Mouse (Mus musculus): ENCODE results near the gene Igdcc4.
"Not testable (repeated sequence)": the region's sequence is repeated elsewhere in the genome, so short reads cannot be mapped to it uniquely, and the experiment has no call there.

Gene Igdcc4

DNA sequence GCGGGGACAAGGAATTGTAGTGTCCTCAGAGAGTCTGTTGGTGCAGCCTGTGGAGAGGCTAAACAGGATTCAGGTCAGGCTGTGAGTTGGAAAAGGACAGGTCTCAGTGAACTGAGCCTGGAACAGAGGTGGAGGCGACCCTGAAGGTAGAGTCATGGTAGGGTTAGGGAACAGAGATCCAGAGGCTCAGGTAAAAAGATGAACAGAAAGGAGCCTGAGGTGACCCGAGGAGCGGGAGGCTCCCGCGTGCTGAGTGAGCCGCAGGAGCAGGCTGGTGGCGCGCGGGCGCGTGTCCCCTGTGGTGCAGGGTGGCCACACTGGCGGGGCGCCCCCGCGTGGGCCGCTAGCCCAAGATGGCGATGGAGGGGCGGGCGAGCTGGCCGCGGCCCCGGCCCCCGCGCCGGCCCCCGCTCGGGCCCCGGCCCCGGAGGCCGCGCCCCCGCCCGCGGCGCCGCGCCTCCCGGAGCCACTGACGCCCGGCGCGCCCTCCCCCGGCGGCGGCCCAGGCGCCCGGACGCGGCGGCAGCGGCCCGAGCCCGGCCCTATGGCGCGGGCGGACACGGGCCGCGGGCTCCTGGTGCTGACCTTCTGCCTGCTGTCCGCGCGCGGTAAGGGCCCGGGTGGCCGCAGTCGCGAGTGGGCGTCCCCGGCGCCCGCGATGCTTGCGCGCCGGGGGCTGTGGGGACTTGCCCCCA lies at the start of gene Igdcc4:
Gene Igdcc4 (plus strand): TSS at position 496 of the 695 bp plus-strand sequence.
- in situ Hi-C loops (cut with MboI; ENCODE audit: low pct_unique_long_range_greater_than_20kb in 1 of 2, low sequenced_read_pairs in 2 of 2, unreplicated experiment in 1 of 2), result no loop called here

DNA sequence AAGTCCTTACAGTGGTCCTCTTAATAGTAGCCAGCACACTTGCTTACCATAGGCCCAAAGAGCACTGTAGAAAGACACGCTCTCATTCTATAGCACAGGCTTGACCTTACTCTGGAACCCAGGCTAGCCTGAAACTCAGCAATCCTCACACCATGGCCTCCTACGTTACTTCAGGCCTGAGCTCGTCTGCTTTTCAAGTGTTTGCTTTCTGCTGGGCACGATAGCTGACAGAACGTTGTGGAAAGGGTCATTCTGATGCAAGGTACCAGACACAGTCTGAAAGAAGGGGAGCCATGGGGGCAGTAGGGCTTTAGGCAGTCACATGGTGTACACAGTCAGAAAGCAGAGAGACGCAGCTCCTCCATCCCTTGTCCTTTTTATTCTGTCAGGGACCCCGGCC lies 37.0 kb upstream of the Igdcc4 start:
- in situ Hi-C loops (cut with MboI; ENCODE audit: low pct_unique_long_range_greater_than_20kb in 1 of 2, low sequenced_read_pairs in 2 of 2, unreplicated experiment in 1 of 2), result no loop called here

DNA sequence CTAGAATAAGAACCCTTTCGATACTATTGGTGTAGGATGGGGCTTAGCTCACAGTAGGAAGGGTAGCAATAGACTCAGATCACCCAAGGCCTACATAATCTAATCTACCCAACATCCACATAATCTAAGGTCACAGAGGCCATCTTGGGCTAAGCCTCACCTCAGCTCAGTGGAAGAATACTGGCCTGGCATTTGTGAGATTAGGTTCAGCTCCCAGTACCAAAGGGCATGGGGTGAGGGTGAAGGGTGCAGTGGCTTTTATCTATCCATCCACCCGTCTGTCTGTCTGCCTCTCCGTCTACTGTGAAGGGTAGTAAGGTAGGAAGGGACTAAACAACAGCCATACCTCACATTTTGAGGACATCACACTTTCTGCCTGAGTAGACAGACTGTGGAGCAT lies 30.7 kb upstream of the Igdcc4 start:
- in situ Hi-C loops (cut with MboI; ENCODE audit: low pct_unique_long_range_greater_than_20kb in 1 of 2, low sequenced_read_pairs in 2 of 2, unreplicated experiment in 1 of 2), result no loop called here

DNA sequence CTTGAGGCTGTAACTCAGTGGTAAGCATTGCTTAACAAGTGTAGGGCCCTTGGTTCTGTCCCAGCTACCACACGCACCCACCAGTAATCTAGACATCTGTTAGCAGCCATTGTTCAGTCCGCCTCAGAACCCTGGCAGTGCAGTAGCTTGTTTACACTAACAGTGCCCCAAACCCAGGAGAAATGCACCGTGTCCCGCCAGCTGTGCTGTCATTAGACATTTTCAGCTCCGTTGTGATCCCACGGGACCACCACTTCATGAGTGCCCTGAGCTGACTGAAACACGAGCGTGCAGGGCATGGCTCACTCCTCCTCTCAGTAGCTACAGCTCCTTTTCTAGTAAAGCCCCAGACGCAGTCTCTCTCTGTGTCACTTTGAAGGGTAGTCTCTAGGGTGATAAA lies 27.7 kb upstream of the Igdcc4 start:
- in situ Hi-C loops (cut with MboI; ENCODE audit: low pct_unique_long_range_greater_than_20kb in 1 of 2, low sequenced_read_pairs in 2 of 2, unreplicated experiment in 1 of 2), result no loop called here

DNA sequence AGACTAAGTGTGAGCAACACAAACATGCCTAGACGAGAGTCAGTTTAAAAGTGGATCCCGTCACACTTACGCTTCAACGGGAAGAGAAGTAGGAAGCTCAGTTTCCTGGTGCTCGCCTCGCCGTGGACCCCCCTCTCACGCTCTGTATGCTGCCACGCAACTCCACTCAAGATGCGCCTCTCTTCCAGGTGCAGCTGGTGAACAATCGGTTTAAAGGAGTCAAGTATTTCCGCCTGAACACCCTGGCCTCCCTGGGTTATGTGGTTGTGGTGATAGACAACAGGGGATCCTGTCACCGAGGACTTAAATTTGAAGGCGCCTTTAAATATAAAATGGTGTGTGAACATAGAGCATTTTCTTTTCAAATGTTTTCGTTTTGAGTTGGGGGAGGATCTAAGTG lies 27.0 kb upstream of the Igdcc4 start:
- in situ Hi-C loops (cut with MboI; ENCODE audit: low pct_unique_long_range_greater_than_20kb in 1 of 2, low sequenced_read_pairs in 2 of 2, unreplicated experiment in 1 of 2), result no loop called here

DNA sequence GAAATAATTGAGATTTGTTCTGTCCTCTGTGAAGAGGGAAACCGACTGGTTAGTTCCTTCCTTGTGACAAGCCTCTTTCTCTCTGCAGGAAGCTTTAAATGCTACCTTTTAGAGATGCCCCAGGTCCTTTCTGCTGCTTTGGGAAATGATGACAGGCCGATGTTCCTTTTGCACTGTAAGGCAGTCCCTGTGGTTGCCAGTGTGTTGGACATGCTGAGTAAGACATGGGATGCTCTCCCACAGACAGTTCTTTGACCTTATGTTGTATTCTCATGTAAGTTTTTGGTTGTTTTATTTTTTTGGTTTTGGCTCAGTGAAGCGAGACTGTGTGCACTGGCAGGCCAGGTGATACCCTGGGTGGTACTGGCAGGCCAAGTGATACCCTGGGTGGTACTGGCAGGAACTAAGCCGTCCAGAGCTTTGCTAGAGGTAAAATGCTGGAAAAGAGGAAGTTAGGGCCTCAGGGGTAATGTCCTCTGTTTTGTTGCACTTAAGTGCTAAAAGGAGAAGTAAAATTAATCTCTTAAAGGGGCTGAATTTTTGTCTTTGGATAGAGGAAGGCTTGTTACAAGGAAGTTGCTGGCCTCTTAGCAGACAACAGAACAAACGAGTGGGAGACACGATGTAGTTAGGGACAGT lies 26.3 kb upstream of the Igdcc4 start:
- in situ Hi-C loops (cut with MboI; ENCODE audit: low pct_unique_long_range_greater_than_20kb in 1 of 2, low sequenced_read_pairs in 2 of 2, unreplicated experiment in 1 of 2), result no loop called here

DNA sequence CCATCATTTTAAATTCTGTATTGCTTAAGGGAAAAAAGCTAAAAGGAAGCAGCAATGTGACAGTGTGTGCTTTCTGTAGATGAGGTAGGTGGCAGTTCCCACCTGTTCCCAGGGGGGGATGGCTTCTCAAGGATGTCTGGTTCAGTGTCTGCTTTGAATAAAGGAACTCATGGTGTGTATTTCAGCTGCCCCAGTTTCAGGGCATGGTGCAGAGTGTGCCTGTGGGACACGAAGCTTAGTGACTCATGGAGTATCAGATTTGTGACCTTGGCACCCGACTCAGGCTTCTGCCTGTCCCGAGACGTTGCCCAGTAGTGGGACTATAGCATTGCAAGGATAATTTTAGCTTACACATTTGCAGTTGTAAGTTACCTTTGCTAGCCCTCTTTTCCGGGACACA lies 23.8 kb upstream of the Igdcc4 start:
- in situ Hi-C loops (cut with MboI; ENCODE audit: low pct_unique_long_range_greater_than_20kb in 1 of 2, low sequenced_read_pairs in 2 of 2, unreplicated experiment in 1 of 2), result no loop called here

DNA sequence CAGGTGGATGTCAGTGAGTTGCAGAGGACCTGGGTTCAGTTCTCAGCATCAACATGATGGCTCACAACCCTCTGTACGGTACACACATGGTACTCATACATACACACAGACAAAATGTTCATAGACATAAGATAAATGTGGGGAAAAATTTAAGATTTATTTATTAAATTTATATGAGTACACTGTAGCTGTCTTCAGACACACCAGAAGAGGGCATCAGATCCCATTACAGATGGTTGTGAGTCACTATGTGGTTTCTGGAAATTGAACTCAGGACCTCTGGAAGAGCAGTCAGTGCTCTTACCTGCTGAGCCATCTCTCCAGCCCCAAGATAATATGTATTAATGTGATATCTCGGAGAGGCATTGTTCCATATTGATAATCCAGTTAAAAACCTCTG lies 21.1 kb upstream of the Igdcc4 start:
- in situ Hi-C loops (cut with MboI; ENCODE audit: low pct_unique_long_range_greater_than_20kb in 1 of 2, low sequenced_read_pairs in 2 of 2, unreplicated experiment in 1 of 2), result not testable (repeated sequence)

DNA sequence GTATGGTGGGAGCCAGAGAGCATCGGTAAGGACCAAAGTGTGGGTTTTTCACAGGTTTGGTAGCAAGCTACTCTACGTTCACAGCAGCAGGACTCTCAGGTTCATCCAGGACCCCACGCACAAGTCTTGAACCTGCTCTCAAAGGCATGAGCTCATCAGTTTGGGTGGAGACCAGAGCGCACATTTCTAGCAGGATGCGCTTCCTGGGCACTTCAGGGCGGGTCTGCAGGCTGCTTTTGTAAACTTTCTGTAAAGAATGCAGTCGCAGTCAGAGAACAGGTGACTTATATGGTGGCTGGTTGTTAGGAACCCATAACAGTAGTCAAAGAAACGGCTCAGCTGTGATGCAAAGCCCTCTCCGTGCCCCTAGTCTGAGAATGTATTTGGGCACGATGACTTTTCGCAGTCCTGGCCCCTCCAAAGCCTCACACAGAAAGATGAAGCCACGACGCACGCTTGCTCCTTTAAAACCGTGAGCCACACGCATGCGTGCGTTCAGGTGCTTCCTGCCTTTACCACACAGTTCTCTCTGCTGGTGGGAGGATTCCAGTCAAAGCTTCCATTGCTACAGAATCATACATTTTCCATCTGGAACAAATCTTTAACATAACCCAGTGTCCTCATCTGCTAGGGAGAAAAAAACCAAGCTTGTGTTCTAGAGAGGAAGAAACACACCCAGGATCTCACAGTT lies 18.1 kb upstream of the Igdcc4 start:
- in situ Hi-C loops (cut with MboI; ENCODE audit: low pct_unique_long_range_greater_than_20kb in 1 of 2, low sequenced_read_pairs in 2 of 2, unreplicated experiment in 1 of 2), result no loop called here

DNA sequence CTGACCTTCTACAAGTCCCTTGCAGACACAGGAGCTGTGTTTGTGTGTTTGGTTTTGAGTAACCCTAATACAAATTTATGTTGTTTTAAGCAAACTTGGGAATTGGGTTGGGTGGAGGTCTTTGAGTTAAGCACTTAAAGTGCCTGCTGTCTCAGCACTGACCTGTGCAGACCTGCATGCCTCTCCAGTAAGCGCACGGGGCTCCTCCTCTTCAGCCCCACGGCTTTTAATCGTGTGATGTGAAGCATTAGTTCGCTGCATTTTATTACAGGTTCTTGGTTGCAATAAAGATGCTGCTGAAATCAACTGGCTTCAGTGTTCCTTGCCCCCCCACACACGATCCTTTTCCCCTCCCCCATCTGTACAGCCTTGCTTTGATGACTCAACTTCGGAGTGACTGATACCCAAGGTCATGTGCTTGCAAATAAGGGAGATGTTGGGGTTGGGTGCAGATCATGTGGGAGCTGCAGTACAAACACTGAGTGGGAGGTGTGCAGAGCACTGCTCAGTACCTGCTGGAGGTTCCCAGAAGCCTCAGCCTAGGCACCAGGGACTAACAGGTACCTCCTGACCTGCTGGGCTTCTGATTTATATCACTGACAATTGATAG lies 17.0 kb upstream of the Igdcc4 start:
- in situ Hi-C loops (cut with MboI; ENCODE audit: low pct_unique_long_range_greater_than_20kb in 1 of 2, low sequenced_read_pairs in 2 of 2, unreplicated experiment in 1 of 2), result no loop called here

DNA sequence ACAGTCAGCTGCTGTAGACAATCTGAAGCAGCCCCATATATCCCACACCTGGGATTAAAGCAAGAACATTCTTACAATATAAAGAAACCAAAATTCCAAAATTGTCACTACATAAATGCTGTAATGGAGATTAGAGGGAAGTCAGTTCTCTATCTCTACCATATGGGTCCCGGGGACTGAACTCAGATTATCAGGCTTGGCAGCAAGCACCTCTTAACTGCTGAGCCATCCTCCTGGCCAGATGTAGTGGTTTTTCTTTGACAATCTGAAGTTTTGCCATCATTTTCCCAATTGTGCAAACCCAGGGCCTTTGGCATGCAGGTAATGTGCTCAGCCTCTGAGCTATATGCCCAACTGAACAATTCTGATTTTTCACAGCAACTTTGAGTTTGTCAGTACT lies 16.0 kb upstream of the Igdcc4 start:
- in situ Hi-C loops (cut with MboI; ENCODE audit: low pct_unique_long_range_greater_than_20kb in 1 of 2, low sequenced_read_pairs in 2 of 2, unreplicated experiment in 1 of 2), result no loop called here

DNA sequence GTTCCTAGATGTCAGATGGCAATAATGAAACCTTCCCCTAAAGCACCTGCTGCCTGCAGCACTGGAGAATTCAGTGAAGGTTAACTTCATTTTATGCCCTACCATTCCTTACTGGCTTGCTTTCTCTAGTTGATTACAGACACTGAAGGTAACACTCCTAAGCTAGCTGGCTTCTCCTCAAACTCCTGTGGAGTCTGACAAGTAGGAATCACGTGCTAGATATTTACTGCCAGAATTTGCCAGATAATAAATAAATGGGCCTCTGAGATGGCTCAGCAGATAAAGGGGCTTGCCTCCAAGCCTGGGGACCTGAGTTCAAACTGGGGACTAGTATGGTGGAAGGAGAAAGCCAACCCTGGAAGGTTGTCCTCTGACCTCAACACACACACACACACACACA lies 14.5 kb upstream of the Igdcc4 start:
- in situ Hi-C loops (cut with MboI; ENCODE audit: low pct_unique_long_range_greater_than_20kb in 1 of 2, low sequenced_read_pairs in 2 of 2, unreplicated experiment in 1 of 2), result no loop called here

DNA sequence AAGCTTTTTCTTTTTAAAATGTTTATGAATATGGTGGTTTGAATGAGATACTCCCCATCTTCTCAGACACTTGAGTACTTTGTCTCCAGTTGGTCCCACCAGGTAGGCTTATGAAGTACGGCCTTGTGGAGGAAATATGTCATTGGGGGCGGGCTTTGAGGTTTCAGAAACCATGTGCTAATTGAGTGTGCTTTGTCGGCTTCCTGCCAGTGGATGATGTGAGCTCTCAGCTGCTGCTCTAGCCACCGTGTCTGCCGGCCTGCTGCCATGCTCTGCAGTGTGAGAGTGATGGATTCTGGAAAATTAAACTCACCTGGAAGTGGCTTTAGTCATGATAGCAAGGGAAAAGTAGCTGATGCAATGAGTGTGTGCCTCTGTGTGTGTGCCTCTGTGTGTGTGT lies 13.8 kb upstream of the Igdcc4 start:
- in situ Hi-C loops (cut with MboI; ENCODE audit: low pct_unique_long_range_greater_than_20kb in 1 of 2, low sequenced_read_pairs in 2 of 2, unreplicated experiment in 1 of 2), result no loop called here

DNA sequence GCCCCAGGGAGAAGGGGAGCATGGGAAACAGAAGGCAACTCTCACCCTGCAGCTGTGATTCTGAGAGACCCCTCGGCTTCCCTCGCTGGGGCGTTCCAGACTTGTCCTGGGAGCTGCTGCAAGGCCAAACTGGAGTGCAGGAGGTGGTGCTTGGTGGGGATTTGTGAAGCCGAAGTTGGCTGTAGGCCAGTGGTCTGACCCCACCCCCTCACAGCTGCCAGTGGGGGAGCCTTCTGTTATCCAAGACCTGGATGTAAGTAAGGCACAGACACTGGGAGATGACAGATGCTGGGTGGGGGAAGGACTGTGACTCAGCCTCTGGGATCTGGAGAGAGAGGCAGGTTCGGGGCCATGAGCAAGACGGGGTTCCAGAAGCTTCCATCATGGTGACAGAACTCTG lies 7.0 kb upstream of the Igdcc4 start:
- in situ Hi-C loops (cut with MboI; ENCODE audit: low pct_unique_long_range_greater_than_20kb in 1 of 2, low sequenced_read_pairs in 2 of 2, unreplicated experiment in 1 of 2), result no loop called here

DNA sequence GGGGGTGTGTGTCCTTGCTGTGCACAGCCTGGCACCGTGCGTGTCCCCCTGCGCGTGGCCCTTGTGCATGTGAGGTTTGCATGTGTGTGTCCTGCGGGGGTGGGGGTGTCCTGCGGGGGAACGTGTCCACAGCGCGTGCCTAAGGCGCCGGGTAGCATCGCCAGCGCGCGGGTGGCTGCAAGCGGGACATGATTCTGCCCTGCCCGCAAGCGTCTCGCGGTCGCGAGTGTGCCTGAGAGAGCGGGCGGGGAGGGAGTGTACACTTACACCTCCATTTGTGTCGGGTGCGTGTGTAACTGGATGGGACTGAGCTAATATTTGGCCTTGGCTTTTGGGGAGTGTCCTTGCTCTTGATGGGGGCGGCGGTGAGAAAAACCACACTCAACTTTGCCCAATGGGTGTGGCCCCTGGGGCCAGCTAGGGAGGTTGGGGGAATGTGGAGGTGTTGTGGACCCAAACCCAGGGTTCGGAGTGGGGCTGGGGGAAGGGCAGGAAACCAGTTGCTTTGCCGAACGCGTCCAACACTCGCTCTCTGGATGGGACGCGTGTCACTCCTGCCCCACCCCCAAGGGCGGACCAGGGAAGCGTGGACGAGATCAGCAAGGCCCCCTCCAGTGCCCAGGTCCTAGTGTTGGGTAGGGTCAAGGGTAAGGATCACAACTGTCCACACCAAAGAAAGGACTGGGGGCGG lies 545 bp downstream of the Igdcc4 start:
- in situ Hi-C loops (cut with MboI; ENCODE audit: low pct_unique_long_range_greater_than_20kb in 1 of 2, low sequenced_read_pairs in 2 of 2, unreplicated experiment in 1 of 2), result no loop called here

DNA sequence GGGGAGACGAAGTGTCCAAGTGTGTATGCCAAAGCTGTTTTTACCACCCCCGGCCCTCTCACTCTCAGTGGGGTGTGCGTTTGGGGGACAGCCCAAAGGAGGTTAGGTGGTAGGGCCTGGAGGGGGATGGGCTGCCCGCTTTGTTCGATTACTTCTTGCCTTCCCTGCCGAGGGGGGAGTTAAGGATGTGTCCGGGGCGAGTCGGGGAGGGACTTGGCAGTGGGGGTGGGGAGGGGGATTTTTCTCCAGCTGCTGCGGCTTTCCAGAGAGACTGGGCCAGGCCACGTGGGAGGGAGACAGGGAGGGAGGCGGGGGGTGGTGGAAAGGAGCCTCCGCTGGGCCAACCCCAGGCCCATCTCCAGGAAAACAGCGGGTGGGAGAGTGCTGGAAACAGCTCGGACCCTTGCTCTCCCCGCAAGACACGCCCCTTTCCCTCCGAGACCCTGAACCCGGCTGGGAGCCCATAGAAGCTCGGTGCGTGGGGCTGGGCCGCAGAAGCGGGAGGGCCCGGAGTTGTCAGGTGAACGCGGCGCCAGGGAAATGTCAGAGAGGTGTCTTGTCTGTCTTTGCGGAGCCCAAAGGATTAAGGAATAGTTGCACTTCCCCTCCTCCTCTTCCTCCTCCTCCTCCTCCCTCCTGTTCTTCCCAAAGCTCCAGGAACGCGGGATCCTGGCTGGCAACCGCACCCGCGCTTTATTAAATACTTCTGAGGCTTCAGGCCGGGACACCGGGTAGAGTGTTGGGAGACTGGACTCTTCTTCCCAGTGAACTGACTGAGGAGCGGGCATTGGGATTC lies 1.3 kb downstream of the Igdcc4 start:
- in situ Hi-C loops (cut with MboI; ENCODE audit: low pct_unique_long_range_greater_than_20kb in 1 of 2, low sequenced_read_pairs in 2 of 2, unreplicated experiment in 1 of 2), result no loop called here

DNA sequence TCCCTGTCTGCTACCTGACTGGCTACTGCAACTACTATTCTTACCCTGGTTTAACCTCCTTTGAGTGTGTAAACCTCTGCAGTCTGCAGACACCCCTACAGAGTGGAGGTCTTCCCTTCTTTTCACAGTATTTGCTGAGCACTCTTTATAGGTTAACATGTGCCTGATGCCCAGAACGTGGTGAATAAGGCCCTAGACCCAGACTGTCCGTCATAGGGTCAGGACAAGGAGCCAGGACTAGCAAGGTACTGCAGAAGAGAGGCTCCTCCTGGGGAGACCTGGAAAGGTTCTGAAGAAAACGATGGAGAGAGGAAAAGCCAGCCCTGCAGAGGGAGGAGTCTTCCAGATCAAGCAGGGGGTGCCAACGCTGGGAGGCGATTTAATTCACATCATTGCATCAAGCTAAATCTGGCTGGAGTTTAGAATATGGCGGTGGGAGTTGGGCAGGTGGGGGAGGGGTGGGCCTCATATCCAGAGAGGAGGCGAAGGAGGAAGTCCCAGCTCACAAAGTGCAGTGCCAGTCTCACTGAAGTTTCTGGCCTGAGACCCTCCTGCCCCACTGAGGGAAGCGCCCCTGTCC lies 2.0 kb downstream of the Igdcc4 start:
- in situ Hi-C loops (cut with MboI; ENCODE audit: low pct_unique_long_range_greater_than_20kb in 1 of 2, low sequenced_read_pairs in 2 of 2, unreplicated experiment in 1 of 2), result no loop called here

DNA sequence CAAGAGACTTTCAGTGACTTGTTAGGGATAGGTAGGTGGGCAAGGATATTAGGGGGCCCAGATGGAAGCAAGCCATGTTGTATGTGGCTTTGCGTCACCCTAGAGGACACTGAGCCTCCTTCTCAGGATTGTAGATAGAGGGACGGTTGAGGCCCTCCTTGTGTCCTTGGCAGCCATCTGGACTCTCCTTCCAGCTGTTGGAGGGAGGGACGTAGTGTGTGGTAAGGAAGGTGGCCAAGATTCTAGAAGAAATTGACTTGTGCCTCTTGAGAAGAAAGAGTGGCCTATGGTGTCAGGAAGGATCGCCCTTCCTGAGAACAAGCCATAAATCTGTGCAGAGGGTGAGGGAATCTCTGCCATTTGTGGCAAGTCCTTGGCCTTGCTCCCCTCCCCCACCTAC lies 5.5 kb downstream of the Igdcc4 start:
- in situ Hi-C loops (cut with MboI; ENCODE audit: low pct_unique_long_range_greater_than_20kb in 1 of 2, low sequenced_read_pairs in 2 of 2, unreplicated experiment in 1 of 2), result no loop called here
